Mouse (Mus musculus) stomach, embryonic 16.5 days (tissue): ENCODE data around the gene Hdac7. TPM values are rescaled to one million over a fixed set of nuclear protein-coding genes. Genes with fewer than 3 reads are reported as not detected.

Experiments
- ATAC-seq: fragments of 200-750 bp; cut with Nextera tagmentation; 2 replicates; pipeline ENCODE4 v1.8.0; 2017; ENCODE audit warnings: moderate number of reproducible peaks, moderate TSS enrichment; ENCODE audit not compliant: insufficient read depth, low FRiP score
- H3K27ac ChIP-seq: fragments of 300-500 bp; sonication (generic); 2 replicates; pipeline ENCODE4 v1.5.1; 2014; ENCODE audit warnings: low read length
- H3K27me3 ChIP-seq: fragments of 300-500 bp; sonication (generic); 2 replicates; pipeline ENCODE4 v1.6.1; 2014; ENCODE audit warnings: low read length, control low read depth, mixed read lengths; ENCODE audit not compliant: control insufficient read depth, insufficient read depth
- H3K36me3 ChIP-seq: fragments of 300-500 bp; sonication (generic); 2 replicates; pipeline ENCODE4 v1.6.1; 2014; ENCODE audit warnings: low read length; ENCODE audit not compliant: control insufficient read depth, insufficient read depth
- H3K4me1 ChIP-seq: fragments of 300-500 bp; sonication (generic); 2 replicates; pipeline ENCODE4 v1.6.1; 2014; ENCODE audit warnings: low read length, control low read depth, mixed read lengths; ENCODE audit not compliant: control insufficient read depth, insufficient read depth
- H3K4me2 ChIP-seq: fragments of 300-500 bp; sonication (generic); 2 replicates; pipeline ENCODE4 v1.6.1; 2014; ENCODE audit warnings: low read depth, low read length, mixed read lengths
- H3K4me3 ChIP-seq: fragments of 300-500 bp; sonication (generic); replicated peaks from 2 replicates; pipeline ENCODE4 v1.5.1; 2014; ENCODE audit warnings: mild to moderate bottlenecking, low read length
- H3K9ac ChIP-seq: fragments of 300-500 bp; sonication (generic); 2 replicates; pipeline ENCODE4 v1.6.1; 2014; ENCODE audit warnings: low read length
- H3K9me3 ChIP-seq: fragments of 300-500 bp; sonication (generic); replicated peaks from 2 replicates; pipeline ENCODE4 v1.6.1; 2016; ENCODE audit warnings: low read length, control low read depth; ENCODE audit not compliant: control insufficient read depth
- WGBS: fragments of 180-500 bp; shearing (Covaris S2); extraction: QIAGEN DNeasy Blood & Tissue Kit; methylation state at CpG from one replicate; pipeline ENCODE4 v1.1.7; 2014; 5-methylcytosine and 5-hydroxymethylcytosine counted together
- polyA plus RNA-seq: library from polyadenylated mRNA; unstranded; fragments of >200 nt; fragmentation: Nextera tagmentation; extraction: Ambion mirVana; gene quantifications from 2 replicates; pipeline ENCODE4 v1.2.1, GENCODE M21; 2015

Hdac7 gene
- polyA plus RNA-seq, 1 experiment from 2014 or later, result 20.4 TPM

DNA sequence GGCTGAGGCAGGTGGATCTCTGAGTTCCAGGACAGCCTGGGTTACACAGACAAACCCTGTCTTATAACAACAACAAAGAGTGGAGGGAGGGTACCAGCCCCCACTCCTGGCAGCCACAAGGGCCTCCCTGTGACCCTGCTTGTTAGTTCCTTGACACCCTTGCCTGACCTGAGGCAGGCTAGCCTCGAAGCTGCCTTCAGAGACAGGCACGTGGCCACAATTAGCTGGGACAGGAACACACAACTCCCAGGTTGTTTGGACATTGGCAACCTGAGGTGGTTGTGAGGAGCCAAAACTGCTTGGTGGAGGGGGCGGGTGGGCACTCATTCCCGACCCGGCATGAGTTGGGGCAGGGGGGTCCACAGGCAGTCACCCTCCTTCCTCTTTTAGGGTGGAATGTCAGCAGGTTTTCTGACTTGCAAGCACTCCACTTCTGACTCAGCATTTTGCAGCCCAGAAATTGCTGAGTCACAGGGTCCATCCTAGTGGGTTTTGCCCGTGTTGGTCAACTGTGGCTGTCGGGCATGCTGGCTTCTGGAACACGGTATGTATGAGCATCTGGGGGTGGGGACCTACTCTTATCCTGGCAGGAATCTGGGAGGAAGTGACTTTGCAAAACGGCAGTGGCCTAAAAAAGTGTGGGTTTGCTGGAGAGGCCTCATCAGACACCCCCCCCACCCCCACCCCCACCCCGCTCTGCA is 57.7 kb downstream of the Hdac7 start:
- no peaks in the 10 kb centered on the region for H3K36me3 ChIP-seq
- H3K27me3 ChIP-seq, result no peaks in the 10 kb centered on the region
- no peaks in the 10 kb centered on the region for H3K9me3 ChIP-seq
- H3K4me1 ChIP-seq, result peaks cover 33% of the 10 kb centered on the region
- no peak overlapping the region for H3K9ac ChIP-seq
- 59% methylated on average over 10 of the region's 10 CpGs for WGBS
- no peak overlapping the region for H3K4me3 ChIP-seq
- no peak for ATAC-seq
- H3K27ac ChIP-seq, result no peak overlapping the region
- H3K4me2 ChIP-seq, result no peak overlapping the region

- no peak overlapping the region for H3K4me3 ChIP-seq
- H3K27me3 ChIP-seq, result no peaks in the 10 kb centered on the region
- H3K4me2 ChIP-seq, result no peak overlapping the region
- 0 out of 2 replicates have a peak, but pooled peaks have one; percentile 2 for ATAC-seq
- WGBS, result 77% methylated on average over 9 of the region's 9 CpGs
- H3K9me3 ChIP-seq, result no peaks in the 10 kb centered on the region
- no peaks in the 10 kb centered on the region for H3K36me3 ChIP-seq
- peaks cover 33% of the 10 kb centered on the region for H3K4me1 ChIP-seq
- no peak overlapping the region for H3K27ac ChIP-seq
- H3K9ac ChIP-seq, result no peak overlapping the region; the same call in 1 of the 2 replicates
Observed at GRCm38 (mm10) chr15:97785731-97786411, 58.4 kb downstream of the Hdac7 start.

- peak overlapping the region; percentile 77 for H3K4me3 ChIP-seq
- peak overlapping the region; percentile 90 for H3K4me2 ChIP-seq
- H3K9me3 ChIP-seq, result no peaks in the 10 kb centered on the region
- peak overlapping the region; percentile 95 for H3K9ac ChIP-seq
- peak; percentile 63 for ATAC-seq
- no peaks in the 10 kb centered on the region for H3K27me3 ChIP-seq
- WGBS, result 5% methylated on average over 45 of the region's 45 CpGs
- H3K27ac ChIP-seq, result no peak overlapping the region
- peaks cover 38% of the 10 kb centered on the region for H3K4me1 ChIP-seq
- H3K36me3 ChIP-seq, result no peaks in the 10 kb centered on the region
Observed at GRCm38 (mm10) chr15:97784561-97785161, 59.6 kb downstream of the Hdac7 start.

GRCm38 (mm10) chr15:97784092-97784559 is 60.2 kb downstream of the Hdac7 start:
- peak overlapping the region; percentile 95 for H3K9ac ChIP-seq

GRCm38 (mm10) chr15:97782749-97783105 is 61.6 kb downstream of the Hdac7 start:
- Histone ChIP-seq H3K4me1 (peaks cover 25% of the 10 kb centered on the region; the same call in 1 of the 2 replicates), H3K9ac (peak overlapping the region; percentile 43), H3K27me3 (no peaks in the 10 kb centered on the region), H3K27ac (peak overlapping the region; percentile 80), H3K4me2 (peak overlapping the region; percentile 54), H3K36me3 (no peaks in the 10 kb centered on the region), H3K4me3 (peak overlapping the region; percentile 25), H3K9me3 (no peaks in the 10 kb centered on the region)
- ATAC-seq, result no peak
- WGBS, result 7% methylated on average over 9 of the region's 9 CpGs

More at GRCm38 (mm10) chr15:97784092-97784559, 60.2 kb downstream of the Hdac7 start:
- Histone ChIP-seq H3K4me1 (peaks cover 37% of the 10 kb centered on the region), H3K36me3 (no peaks in the 10 kb centered on the region), H3K4me3 (peak overlapping the region; percentile 77), H3K4me2 (peak overlapping the region; percentile 90), H3K27me3 (no peaks in the 10 kb centered on the region), H3K9me3 (no peaks in the 10 kb centered on the region), H3K27ac (no peak overlapping the region)
- 3% methylated on average over 38 of the region's 39 CpGs for WGBS
- peak; percentile 85 for ATAC-seq

DNA sequence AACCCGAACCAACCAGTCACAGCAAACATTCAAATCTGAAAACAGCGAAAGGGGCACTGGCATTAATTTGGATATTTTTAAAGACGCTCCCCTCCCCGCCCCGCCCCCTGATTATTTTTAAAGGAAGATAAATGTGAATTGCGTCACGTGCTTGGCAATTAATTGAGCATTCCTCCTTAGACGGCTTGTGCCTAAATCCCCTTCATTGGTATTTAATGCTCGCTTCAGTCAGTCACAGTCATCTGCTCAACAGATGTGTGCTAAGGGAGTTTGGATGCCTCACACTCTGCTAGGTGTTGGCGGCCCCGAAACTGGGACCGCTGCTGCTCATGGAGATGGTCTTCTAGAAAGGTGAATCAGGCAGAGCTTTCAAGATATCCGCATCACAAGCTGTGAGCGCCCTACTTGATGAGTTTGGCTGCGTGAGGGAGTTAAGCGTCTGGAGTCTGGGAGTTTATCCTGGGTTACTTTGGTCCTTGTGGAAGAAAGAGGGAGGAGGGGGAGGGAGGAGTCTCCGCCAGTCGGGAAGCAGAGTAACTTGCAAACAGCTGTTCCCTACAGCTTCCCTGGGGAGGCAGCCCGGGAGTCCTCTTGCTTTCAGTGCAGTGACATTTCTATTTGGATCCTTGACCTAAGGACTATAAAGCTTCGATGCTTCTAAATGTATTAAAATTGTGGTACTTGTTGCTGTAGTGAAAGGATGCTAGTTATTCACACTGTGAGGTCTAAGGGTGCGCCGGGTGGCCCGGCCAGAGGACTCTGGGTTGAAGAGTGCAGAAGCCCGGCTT is 62.1 kb downstream of the Hdac7 start:
- Histone ChIP-seq H3K4me3 (peak overlapping the region; percentile 25), H3K27me3 (no peaks in the 10 kb centered on the region), H3K4me1 (peaks cover 24% of the 10 kb centered on the region; the same call in 1 of the 2 replicates), H3K4me2 (peak overlapping the region; percentile 54), H3K27ac (peak overlapping the region; percentile 80), H3K36me3 (no peaks in the 10 kb centered on the region), H3K9ac (peak overlapping the region; percentile 43), H3K9me3 (no peaks in the 10 kb centered on the region)
- 7% methylated on average over 24 of the region's 24 CpGs for WGBS
- no peak for ATAC-seq

GRCm38 (mm10) chr15:97780611-97781031 is 63.7 kb downstream of the Hdac7 start:
- Histone ChIP-seq H3K9ac (no peak overlapping the region), H3K27me3 (no peaks in the 10 kb centered on the region), H3K4me3 (no peak overlapping the region), H3K9me3 (no peaks in the 10 kb centered on the region), H3K36me3 (no peaks in the 10 kb centered on the region), H3K27ac (peak overlapping the region; percentile 18; the same call in 1 of the 2 replicates), H3K4me1 (peaks cover 21% of the 10 kb centered on the region; the same call in 1 of the 2 replicates), H3K4me2 (no peak overlapping the region)
- 66% methylated on average over 12 of the region's 12 CpGs for WGBS
- no peak for ATAC-seq

GRCm38 (mm10) chr15:97779576-97779975 is 64.7 kb downstream of the Hdac7 start:
- Histone ChIP-seq H3K27me3 (no peaks in the 10 kb centered on the region), H3K36me3 (no peaks in the 10 kb centered on the region), H3K27ac (no peak overlapping the region), H3K4me3 (no peak overlapping the region), H3K9me3 (no peaks in the 10 kb centered on the region), H3K4me2 (no peak overlapping the region), H3K4me1 (peaks cover 17% of the 10 kb centered on the region; the same call in 1 of the 2 replicates), H3K9ac (no peak overlapping the region)
- 88% methylated on average over 1 of the region's 1 CpGs for WGBS
- no peak for ATAC-seq
